In genomic region chr19:48706267-48706923, GRCm38 (mm10) we compare ENCODE assay signal across 14 mouse cellular contexts.
DNase-seq lines count a peak whose midpoint lies in the region; ATAC-seq lines count a peak whose summit lies in the region.
"Had no signal": no experiment of that assay in that cellular context is flagged by ENCODE, and none has a peak within 500 bp of the region (broad histone marks: within the 10 kb centered on the region; RNA-seq: fewer than 3 reads in every experiment).

No protein-coding gene starts in this region.

- DNase-seq in forebrain, embryonic 14.5 days (ENCODE audit: low spot score): peak; percentile 70
- DNase-seq in midbrain, embryonic 14.5 days: peak; percentile 50
- peak; percentile 49 for DNase-seq in hindbrain, embryonic 14.5 days (ENCODE audit: low spot score)
- DNase-seq in yolk sac, embryonic 10.5 days (ENCODE audit: low spot score): peak; percentile 22
- no peak for DNase-seq in adrenal gland, postnatal 36 days
- no peak for DNase-seq in gastrocnemius, adult 8-10 months (ENCODE audit: low spot score in 2 of 2)
- DNase-seq: adrenal gland, adult 2 months; B cell, adult 2 months; cerebellum, adult 11-12 months; gastrocnemius, postnatal 25 days had no signal

- peaks cover 12% of the 10 kb centered on the region for H3K4me1 ChIP-seq in forebrain, embryonic 14.5 days (ENCODE audit: control insufficient read depth, insufficient read depth, low read length)
- 0 out of 2 replicates have a peak, but pooled peaks cover 2% of the 10 kb centered on the region for H3K4me1 ChIP-seq in forebrain, embryonic 15.5 days
- H3K4me1 ChIP-seq in midbrain, embryonic 14.5 days (ENCODE audit: control insufficient read depth, insufficient read depth, low read length): no peaks in the 10 kb centered on the region
- H3K4me1 ChIP-seq in midbrain, embryonic 13.5 days (replicated peaks): no peaks in the 10 kb centered on the region; the same call in 1 of the 2 replicates
- no peaks in the 10 kb centered on the region for H3K4me1 ChIP-seq in hindbrain, embryonic 14.5 days (replicated peaks; ENCODE audit: control insufficient read depth, insufficient read depth, low read length)
- H3K4me1 ChIP-seq: neural tube, embryonic 15.5 days had no signal

- 2% methylated on average over 1 of the region's 1 CpGs for WGBS in forebrain, embryonic 14.5 days
- WGBS in forebrain, embryonic 15.5 days: 12% methylated on average over 1 of the region's 1 CpGs
- WGBS in midbrain, embryonic 14.5 days: 31% methylated on average over 1 of the region's 1 CpGs
- 25% methylated on average over 1 of the region's 1 CpGs for WGBS in midbrain, embryonic 13.5 days
- WGBS in hindbrain, embryonic 14.5 days: 18% methylated on average over 1 of the region's 1 CpGs

- H3K4me2 ChIP-seq in forebrain, embryonic 14.5 days (ENCODE audit: low read length): no peak overlapping the region
- no peak overlapping the region for H3K4me2 ChIP-seq in forebrain, embryonic 15.5 days (replicated peaks)
- H3K4me2 ChIP-seq in midbrain, embryonic 14.5 days (ENCODE audit: low read length): no peak overlapping the region
- H3K4me2 ChIP-seq in midbrain, embryonic 13.5 days (replicated peaks): no peak overlapping the region
- H3K4me2 ChIP-seq in hindbrain, embryonic 14.5 days (replicated peaks): no peak overlapping the region
- H3K4me2 ChIP-seq: midbrain, embryonic 12.5 days; neural tube, embryonic 15.5 days had no signal

- no peak overlapping the region for H3K9ac ChIP-seq in forebrain, embryonic 14.5 days (ENCODE audit: low read length)
- no peak overlapping the region for H3K9ac ChIP-seq in forebrain, embryonic 15.5 days (replicated peaks)
- H3K9ac ChIP-seq in midbrain, embryonic 14.5 days (replicated peaks; ENCODE audit: low read length): no peak overlapping the region
- no peak overlapping the region for H3K9ac ChIP-seq in midbrain, embryonic 13.5 days (replicated peaks)
- no peak overlapping the region for H3K9ac ChIP-seq in hindbrain, embryonic 14.5 days
- H3K9ac ChIP-seq: midbrain, embryonic 12.5 days; neural tube, embryonic 15.5 days had no signal

- peak; percentile 58; the same call in 1 of the 2 replicates for ATAC-seq in forebrain, embryonic 14.5 days
- ATAC-seq in forebrain, embryonic 15.5 days (replicated peaks): no peak
- no peak for ATAC-seq in midbrain, embryonic 14.5 days (ENCODE audit: low FRiP score, low TSS enrichment)
- no peak for ATAC-seq in midbrain, embryonic 13.5 days
- no peak for ATAC-seq in hindbrain, embryonic 14.5 days (ENCODE audit: low FRiP score)

- no peaks in the 10 kb centered on the region for H3K36me3 ChIP-seq in forebrain, embryonic 14.5 days (ENCODE audit: control insufficient read depth, insufficient read depth, low read length)
- no peaks in the 10 kb centered on the region for H3K36me3 ChIP-seq in forebrain, embryonic 15.5 days
- no peaks in the 10 kb centered on the region for H3K36me3 ChIP-seq in midbrain, embryonic 14.5 days (ENCODE audit: control insufficient read depth, insufficient read depth, low read length)
- no peaks in the 10 kb centered on the region for H3K36me3 ChIP-seq in midbrain, embryonic 13.5 days
- no peaks in the 10 kb centered on the region for H3K36me3 ChIP-seq in hindbrain, embryonic 14.5 days (replicated peaks; ENCODE audit: control insufficient read depth, insufficient read depth)
- H3K36me3 ChIP-seq: midbrain, embryonic 12.5 days; neural tube, embryonic 15.5 days had no signal

- H3K9me3 ChIP-seq in forebrain, embryonic 14.5 days (replicated peaks; ENCODE audit: control insufficient read depth, low read length): no peaks in the 10 kb centered on the region
- no peaks in the 10 kb centered on the region for H3K9me3 ChIP-seq in forebrain, embryonic 15.5 days
- no peaks in the 10 kb centered on the region for H3K9me3 ChIP-seq in midbrain, embryonic 14.5 days (ENCODE audit: control insufficient read depth, low read length)
- H3K9me3 ChIP-seq in midbrain, embryonic 13.5 days: no peaks in the 10 kb centered on the region
- no peaks in the 10 kb centered on the region for H3K9me3 ChIP-seq in hindbrain, embryonic 14.5 days (ENCODE audit: control insufficient read depth, low read length)
- H3K9me3 ChIP-seq: midbrain, embryonic 12.5 days; neural tube, embryonic 15.5 days had no signal

- H3K27me3 ChIP-seq in forebrain, embryonic 14.5 days (replicated peaks; ENCODE audit: control insufficient read depth, insufficient read depth, low read length): no peaks in the 10 kb centered on the region
- no peaks in the 10 kb centered on the region for H3K27me3 ChIP-seq in forebrain, embryonic 15.5 days
- no peaks in the 10 kb centered on the region for H3K27me3 ChIP-seq in midbrain, embryonic 14.5 days (ENCODE audit: control insufficient read depth, insufficient read depth, low read length)
- H3K27me3 ChIP-seq in midbrain, embryonic 13.5 days: no peaks in the 10 kb centered on the region
- H3K27me3 ChIP-seq in hindbrain, embryonic 14.5 days (ENCODE audit: control insufficient read depth, insufficient read depth, low read length): no peaks in the 10 kb centered on the region
- H3K27me3 ChIP-seq: midbrain, embryonic 12.5 days; neural tube, embryonic 15.5 days had no signal

- H3K4me3 ChIP-seq in forebrain, embryonic 14.5 days (ENCODE audit: low read depth, low read length): no peak overlapping the region
- no peak overlapping the region for H3K4me3 ChIP-seq in forebrain, embryonic 15.5 days
- H3K4me3 ChIP-seq in midbrain, embryonic 14.5 days (replicated peaks; ENCODE audit: low read depth, low read length): no peak overlapping the region
- H3K4me3 ChIP-seq in midbrain, embryonic 13.5 days (replicated peaks): no peak overlapping the region
- H3K4me3 ChIP-seq in hindbrain, embryonic 14.5 days (replicated peaks; ENCODE audit: low read length): no peak overlapping the region
- H3K4me3 ChIP-seq: midbrain, embryonic 12.5 days; neural tube, embryonic 15.5 days had no signal

- H3K27ac ChIP-seq in forebrain, embryonic 14.5 days (ENCODE audit: low read depth, low read length): no peak overlapping the region
- H3K27ac ChIP-seq in forebrain, embryonic 15.5 days (replicated peaks): no peak overlapping the region
- H3K27ac ChIP-seq in midbrain, embryonic 14.5 days (replicated peaks; ENCODE audit: low read depth, low read length): no peak overlapping the region
- no peak overlapping the region for H3K27ac ChIP-seq in midbrain, embryonic 13.5 days
- H3K27ac ChIP-seq in hindbrain, embryonic 14.5 days: no peak overlapping the region
- H3K27ac ChIP-seq: midbrain, embryonic 12.5 days; neural tube, embryonic 15.5 days had no signal

Comparison
In these comparisons a context has a peak if more than half of its experiments do, and no peak if none do; other contexts are left out.
1. DNase-seq: peak in forebrain, embryonic 14.5 days (single experiment), midbrain, embryonic 14.5 days (single experiment), hindbrain, embryonic 14.5 days (single experiment) and yolk sac, embryonic 10.5 days (single experiment); none in adrenal gland, postnatal 36 days (0 of 2) and gastrocnemius, adult 8-10 months (0 of 2).